Mouse (Mus musculus) CD4-positive, CD25-positive, alpha-beta regulatory T cell, adult 2 months (primary cell): Measurements from ENCODE around the gene B4galt7.
"Not testable (repeated sequence)": the region's sequence is repeated elsewhere in the genome, so short reads cannot be mapped to it uniquely, and the experiment has no call there.

Experiments
- DNase-seq: peaks from one replicate; pipeline ENCODE4 v3.0.0-alpha.2; 2012; ENCODE audit warnings: low read depth, low spot score

Gene B4galt7

GRCm38 (mm10) chr13:55596802-55597201 lies 2.9 kb upstream of the B4galt7 start:
- no peak for DNase-seq

GRCm38 (mm10) chr13:55600657-55601056 lies 961 bp downstream of the B4galt7 start:
- peak; percentile 66 for DNase-seq

DNA sequence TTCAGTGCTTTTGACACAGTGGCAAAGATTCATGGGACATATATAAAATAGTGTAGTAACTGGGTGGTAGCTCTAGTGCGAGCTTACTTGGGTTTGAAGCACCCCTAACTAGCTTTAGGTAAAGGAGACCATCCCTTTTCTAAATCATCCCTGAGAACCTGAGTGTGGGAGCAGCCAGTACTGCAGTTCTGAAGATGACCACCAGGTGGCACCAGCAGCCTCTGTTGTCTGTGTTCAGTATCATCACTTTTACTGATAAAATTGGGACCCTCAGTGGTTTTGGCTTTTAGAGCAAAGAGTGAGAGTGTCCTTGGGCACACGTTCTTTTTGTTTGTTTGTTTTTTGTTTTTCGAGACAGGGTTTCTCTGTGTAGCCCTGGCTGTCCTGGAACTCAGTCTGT lies 1.9 kb downstream of the B4galt7 start:
- peak; percentile 89 for DNase-seq

- no peak for DNase-seq
These were observed 4.9 kb downstream of the B4galt7 start for GRCm38 (mm10) chr13:55604606-55605005.

DNA sequence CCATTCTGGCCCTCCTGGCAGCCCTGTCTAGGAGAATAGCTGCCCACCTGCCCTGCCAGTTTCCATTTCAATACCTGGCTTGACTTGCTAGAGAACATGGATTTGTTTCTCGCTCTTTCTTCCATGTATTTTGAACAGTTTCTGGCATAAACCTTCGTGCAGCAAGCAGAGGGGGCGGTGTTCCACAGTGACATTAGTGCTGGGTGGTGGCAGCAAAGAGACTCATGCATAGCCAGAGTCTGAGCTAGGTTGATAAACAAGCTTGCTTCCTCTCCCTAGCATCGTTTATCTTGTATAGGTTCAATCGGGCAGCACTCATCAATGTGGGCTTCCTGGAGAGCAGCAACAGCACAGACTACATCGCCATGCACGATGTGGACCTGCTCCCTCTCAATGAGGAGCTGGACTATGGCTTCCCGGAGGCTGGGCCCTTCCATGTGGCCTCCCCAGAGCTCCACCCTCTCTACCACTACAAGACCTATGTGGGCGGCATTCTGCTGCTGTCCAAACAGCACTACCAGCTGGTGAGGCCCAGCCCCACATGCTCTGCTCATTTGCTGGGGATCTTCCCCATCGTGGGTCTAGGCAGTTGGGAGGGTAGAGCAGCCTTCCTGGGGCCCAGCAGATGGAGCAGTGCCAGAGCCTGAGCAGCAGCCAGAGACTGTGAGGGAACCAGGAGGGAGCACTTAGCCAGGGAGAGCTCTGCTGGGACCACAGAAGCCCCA lies 7.4 kb downstream of the B4galt7 start:
- DNase-seq: no peak

DNA sequence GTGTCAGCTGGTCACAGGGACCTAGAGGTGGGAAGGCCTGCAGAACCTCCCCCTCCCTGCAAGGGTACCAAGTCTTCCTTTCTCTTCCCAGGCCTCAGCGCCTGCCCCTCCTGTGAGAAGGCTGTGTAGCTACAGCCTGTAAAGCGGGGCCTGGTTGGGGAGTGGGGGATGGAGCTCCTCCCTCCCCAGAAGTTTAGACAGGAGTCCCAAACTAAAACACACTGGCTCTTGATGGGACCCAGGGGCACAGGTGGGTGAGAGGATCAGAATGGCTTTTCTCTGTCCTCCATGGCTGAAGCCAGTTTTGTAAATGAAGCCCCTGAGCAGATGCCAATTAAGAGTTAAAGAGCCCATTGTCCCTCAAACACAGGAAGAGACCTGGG lies 7.9 kb downstream of the B4galt7 start:
- no peak for DNase-seq

GRCm38 (mm10) chr13:55611996-55612395 lies 12.3 kb downstream of the B4galt7 start:
- no peak for DNase-seq

- no peak for DNase-seq
These were observed 13.8 kb downstream of the B4galt7 start for GRCm38 (mm10) chr13:55613471-55613870.

DNA sequence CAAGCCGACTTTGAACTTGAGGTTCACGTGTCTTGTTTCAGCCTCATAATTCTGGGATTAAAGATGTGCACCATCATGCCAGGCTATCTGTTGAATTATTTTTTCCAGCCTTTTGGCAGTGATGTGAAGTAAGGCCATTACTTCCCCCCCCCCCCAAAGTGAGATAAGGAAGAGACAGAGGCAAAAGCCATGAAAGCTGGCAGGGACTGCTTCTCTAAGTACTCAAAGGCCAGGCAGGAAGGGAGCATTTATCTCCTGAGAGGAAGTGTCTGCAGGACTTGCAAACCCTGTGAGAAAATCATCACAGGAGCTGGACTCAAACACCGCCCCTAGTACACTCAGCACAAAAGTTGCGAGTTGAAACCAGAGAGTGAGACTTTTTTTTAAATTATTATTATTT lies 19.6 kb downstream of the B4galt7 start:
- no peak for DNase-seq

DNA sequence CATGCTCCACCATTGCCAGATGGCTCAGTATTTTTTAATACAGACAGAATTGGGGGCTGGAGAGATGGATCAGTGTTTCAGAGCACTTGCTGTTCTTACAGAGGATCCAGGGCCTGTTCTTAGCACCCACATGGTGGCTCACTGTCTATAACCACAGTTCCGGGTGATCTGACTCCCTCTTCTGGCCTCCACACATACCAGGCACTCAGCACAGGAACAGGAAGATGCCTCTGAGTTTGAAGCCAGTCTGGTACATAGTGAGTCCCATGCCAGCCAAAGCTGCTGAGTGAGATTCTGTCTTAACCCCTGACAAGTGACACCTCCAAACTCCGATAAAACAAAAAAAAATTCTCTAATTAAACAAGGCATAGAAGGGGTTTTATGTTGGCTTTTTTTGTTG lies 20.6 kb downstream of the B4galt7 start:
- DNase-seq: no peak

DNA sequence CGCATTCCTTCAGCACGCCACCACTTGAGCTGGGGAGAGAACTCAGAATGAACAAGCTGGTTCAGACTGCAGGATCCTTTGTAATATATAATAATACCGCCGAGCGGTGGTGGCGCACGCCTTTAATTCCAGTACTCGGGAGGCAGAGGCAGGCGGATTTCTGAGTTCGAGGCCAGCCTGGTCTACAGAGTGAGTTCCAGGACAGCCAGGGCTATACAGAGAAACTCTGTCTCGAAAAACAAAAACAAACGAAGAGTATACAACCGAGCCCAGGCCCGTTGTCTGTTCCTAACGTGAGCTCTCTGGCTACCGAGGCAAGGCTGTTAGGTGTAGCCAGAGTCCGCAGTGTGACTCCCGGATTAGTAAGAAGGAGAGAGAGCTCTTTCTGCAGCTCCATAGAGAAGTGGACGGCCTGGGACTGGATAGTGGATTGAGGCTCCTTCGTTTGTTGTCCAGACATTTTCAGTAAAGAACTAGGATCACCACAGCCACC lies 22.5 kb downstream of the B4galt7 start:
- DNase-seq: not testable (repeated sequence)

DNA sequence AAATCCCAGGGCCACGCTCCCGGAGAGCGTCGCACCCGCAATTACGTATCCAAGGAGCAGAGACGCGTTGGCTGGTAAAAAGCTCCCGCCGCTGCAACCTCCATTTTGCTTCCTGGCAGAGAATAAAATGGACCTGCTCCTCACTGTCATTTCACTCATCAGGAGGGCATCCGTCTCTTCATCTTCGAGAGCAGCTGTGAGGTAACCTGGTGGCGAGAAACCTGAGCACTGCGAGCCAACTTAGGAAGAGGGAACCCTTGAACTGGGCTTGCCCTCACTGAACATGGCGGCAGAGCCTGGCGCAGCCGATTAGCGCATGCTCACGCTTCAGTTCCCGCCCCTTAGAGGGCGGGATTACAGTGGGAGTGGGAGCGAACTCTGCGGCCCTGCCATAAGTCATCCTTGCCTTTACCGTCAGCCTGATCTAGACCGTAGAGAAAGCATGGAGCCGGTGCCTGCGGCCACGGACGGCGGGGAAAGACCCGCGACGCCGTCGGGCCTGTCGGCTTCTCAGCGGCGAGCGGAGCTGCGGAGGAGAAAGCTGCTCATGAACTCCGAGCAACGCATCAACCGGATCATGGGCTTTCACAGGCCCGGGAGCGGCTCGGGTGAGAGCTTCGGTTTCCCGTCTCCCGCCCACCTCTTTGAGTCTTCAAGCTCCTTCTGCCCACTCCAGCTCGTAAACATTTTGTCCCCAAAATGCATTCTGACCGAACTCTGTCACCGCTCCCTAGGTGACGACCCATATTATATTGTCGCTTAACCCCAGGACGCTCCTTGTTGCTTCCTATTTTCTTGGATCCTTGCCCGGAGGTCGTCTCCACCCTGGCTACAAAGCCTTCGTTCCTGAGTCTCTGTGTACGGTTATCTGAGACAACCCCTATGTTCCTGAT lies 23.2 kb downstream of the B4galt7 start, which contains the start of gene Caml:
Gene Caml, plus strand, starts transcription at position 357 of the 893 bp plus-strand sequence.
- DNase-seq: peak; percentile 94

- peak; percentile 95 for DNase-seq
These were observed 35.0 kb downstream of the B4galt7 start, which contains the start of gene Ddx46 for GRCm38 (mm10) chr13:55634639-55635127. Gene Ddx46, plus strand, starts transcription at chr13:55635027.

GRCm38 (mm10) chr13:55635146-55635571 lies 35.5 kb downstream of the B4galt7 start:
- DNase-seq: no peak

GRCm38 (mm10) chr13:55636185-55636983 lies 36.7 kb downstream of the B4galt7 start:
- peak; percentile 62 for DNase-seq

DNA sequence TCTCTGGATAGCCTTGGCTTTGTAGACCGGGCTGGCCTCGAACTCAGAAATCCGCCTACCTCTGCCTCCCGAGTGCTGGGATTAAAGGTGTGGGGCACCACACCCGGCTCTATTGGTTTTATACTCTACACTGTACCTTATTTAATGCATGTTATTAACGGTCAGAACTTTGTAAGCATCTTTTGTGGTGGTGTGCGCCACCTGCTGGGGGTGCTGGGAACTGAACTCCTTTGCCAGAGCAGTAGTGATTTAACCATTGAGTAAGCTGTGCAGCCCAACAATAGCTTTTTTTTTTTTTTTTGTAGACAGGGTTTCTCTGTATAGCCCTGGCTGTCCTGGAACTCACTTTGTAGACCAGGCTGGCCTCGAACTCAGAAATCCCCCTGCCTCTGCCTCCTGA lies 40.8 kb downstream of the B4galt7 start:
- peak; percentile 88 for DNase-seq

DNA sequence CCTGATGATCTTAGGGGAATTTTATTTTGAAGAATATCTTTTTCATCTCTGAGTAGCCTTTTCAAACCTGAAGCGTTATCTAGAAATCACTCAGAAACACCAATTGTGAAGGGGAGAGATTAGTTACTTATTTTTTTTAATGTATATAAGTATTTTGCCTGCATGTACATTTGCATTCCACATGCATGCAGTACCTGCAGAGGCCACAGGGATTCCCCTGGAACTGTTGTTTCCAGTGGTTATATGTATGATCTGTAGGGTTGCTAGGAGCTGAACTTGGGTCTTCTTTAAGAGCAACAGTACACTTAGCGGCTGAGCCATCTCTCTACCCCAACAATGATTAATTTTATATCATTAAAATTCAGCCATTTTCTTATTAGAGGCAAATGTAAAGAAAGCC lies 44.8 kb downstream of the B4galt7 start:
- peak; percentile 71 for DNase-seq

GRCm38 (mm10) chr13:55650098-55650497 lies 50.4 kb downstream of the B4galt7 start:
- DNase-seq: peak; percentile 31

GRCm38 (mm10) chr13:55650980-55651379 lies 51.3 kb downstream of the B4galt7 start:
- no peak for DNase-seq
